Mouse (Mus musculus) cerebellum, adult 9-10 months (tissue): ENCODE results near the gene Otulinl.

Source experiments
- DNase-seq: peaks from one replicate; pipeline ENCODE4 v3.0.0; 2022

Otulinl gene

GRCm38 (mm10) chr15:27647686-27648085, 33.7 kb downstream of the Otulinl start:
- DNase-seq = peak; percentile 41

- no peak for DNase-seq
Measured at GRCm38 (mm10) chr15:27646665-27647064, 34.7 kb downstream of the Otulinl start.

GRCm38 (mm10) chr15:27645250-27645649, 36.1 kb downstream of the Otulinl start:
- no peak for DNase-seq

GRCm38 (mm10) chr15:27642895-27643294, 38.5 kb downstream of the Otulinl start:
- DNase-seq = peak; percentile 63

GRCm38 (mm10) chr15:27641171-27641570, 40.2 kb downstream of the Otulinl start:
- no peak for DNase-seq

GRCm38 (mm10) chr15:27633941-27634900, 47.2 kb downstream of the Otulinl start:
- no peak for DNase-seq

- DNase-seq = peak; percentile 98
Measured at GRCm38 (mm10) chr15:27630601-27631383, 50.6 kb downstream of the Otulinl start, which contains the start of gene Otulin. TSS of gene Otulin (minus strand) at chr15:27630693.

- DNase-seq = no peak
Measured at GRCm38 (mm10) chr15:27629800-27630600, 51.4 kb downstream of the Otulinl start.

GRCm38 (mm10) chr15:27629046-27629445, 52.3 kb downstream of the Otulinl start:
- DNase-seq = no peak

GRCm38 (mm10) chr15:27627794-27628193, 53.6 kb downstream of the Otulinl start:
- DNase-seq = no peak

GRCm38 (mm10) chr15:27626314-27626713, 55.1 kb downstream of the Otulinl start:
- no peak for DNase-seq

- DNase-seq = no peak
Measured at GRCm38 (mm10) chr15:27625890-27626255, 55.5 kb downstream of the Otulinl start.

GRCm38 (mm10) chr15:27625014-27625889, 56.1 kb downstream of the Otulinl start:
- peak; percentile 56 for DNase-seq

- no peak for DNase-seq
Measured at GRCm38 (mm10) chr15:27623286-27623685, 58.1 kb downstream of the Otulinl start.

- DNase-seq = no peak
Measured at GRCm38 (mm10) chr15:27620475-27621185, 60.7 kb downstream of the Otulinl start.

- no peak for DNase-seq
Measured at GRCm38 (mm10) chr15:27619683-27620082, 61.7 kb downstream of the Otulinl start.

- DNase-seq = no peak
Measured at GRCm38 (mm10) chr15:27618778-27619533, 62.4 kb downstream of the Otulinl start.

GRCm38 (mm10) chr15:27617227-27617626, 64.2 kb downstream of the Otulinl start:
- DNase-seq = no peak

- DNase-seq = peak; percentile 73
Measured at GRCm38 (mm10) chr15:27616159-27616558, 65.2 kb downstream of the Otulinl start.

GRCm38 (mm10) chr15:27613255-27613654, 68.1 kb downstream of the Otulinl start:
- no peak for DNase-seq
